ENCODE assay signal across 8 mouse cellular contexts in the genomic region with DNA sequence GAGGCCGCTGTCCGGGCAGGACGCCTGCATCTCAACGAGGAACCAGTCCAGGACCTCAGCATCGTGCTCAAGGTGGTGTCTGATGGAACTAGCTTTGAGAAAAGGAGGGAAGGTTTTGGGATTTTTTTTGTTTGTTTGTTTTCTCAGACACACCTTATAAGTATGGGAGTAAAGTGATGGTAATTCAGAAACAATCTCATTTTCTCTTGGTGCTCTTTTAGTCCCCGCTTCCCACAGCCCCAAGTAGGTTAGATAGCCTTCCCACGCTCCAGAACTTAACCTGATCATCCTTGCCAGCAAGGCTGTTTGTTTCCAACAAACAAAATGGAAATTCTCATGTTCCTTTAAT. TPM values are rescaled to one million over a fixed set of nuclear protein-coding genes. Genes with fewer than 3 reads are reported as not detected.
DNase-seq lines count a peak whose midpoint lies in the region; ATAC-seq and TF ChIP-seq lines count a peak whose summit lies in the region.

No protein-coding gene starts in this region.

- H3K4me3 ChIP-seq in heart, embryonic 14.5 days (ENCODE audit: control insufficient read depth in 1 of 2, insufficient read depth in 1 of 2, low read depth in 1 of 2, low read length in 2 of 2) = peak overlapping the region; percentile 81 to 86
- H3K4me3 ChIP-seq in bone marrow, adult 2 months (replicated peaks; ENCODE audit: control insufficient read depth, low read depth, low read length) = peak overlapping the region; percentile 99
- peak overlapping the region; percentile 72 for H3K4me3 ChIP-seq in hindbrain, embryonic 15.5 days
- peak overlapping the region; percentile 94 for H3K4me3 ChIP-seq in midbrain, embryonic 13.5 days (replicated peaks)

- TF ChIP-seq POLR2A in bone marrow, adult 2 months (IDR thresholded peaks at IDR 0.05; ENCODE audit: borderline replicate concordance, control insufficient read depth, low read depth, low read length) = no peak

- peak overlapping the region; percentile 90 to 94 for H3K27ac ChIP-seq in heart, embryonic 14.5 days (replicated peaks in 1 of 2; ENCODE audit: control insufficient read depth in 1 of 2, insufficient read depth in 1 of 2, low read depth in 2 of 2, low read length in 2 of 2)
- peak overlapping the region; percentile 43; the same call in 1 of the 2 replicates for H3K27ac ChIP-seq in bone marrow, adult 2 months (ENCODE audit: control insufficient read depth, insufficient read depth, low read depth, low read length, poor library complexity)
- H3K27ac ChIP-seq in hindbrain, embryonic 15.5 days (replicated peaks) = peak overlapping the region; percentile 82
- peak overlapping the region; percentile 95 for H3K27ac ChIP-seq in midbrain, embryonic 13.5 days

- WGBS in heart, embryonic 14.5 days = 9% methylated on average over 7 of the region's 7 CpGs
- 18% methylated on average over 7 of the region's 7 CpGs for WGBS in bone marrow, adult 2 months
- WGBS in hindbrain, embryonic 15.5 days = 9% methylated on average over 7 of the region's 7 CpGs
- WGBS in midbrain, embryonic 13.5 days = 9% methylated on average over 7 of the region's 7 CpGs

- TF ChIP-seq CTCF in bone marrow, adult 2 months (IDR thresholded peaks at IDR 0.05; ENCODE audit: control insufficient read depth, insufficient read depth, low read length) = no peak

- no peak for ATAC-seq in heart, embryonic 14.5 days (ENCODE audit: insufficient number of reproducible peaks, insufficient read depth, low FRiP score, low read depth)
- no peak for ATAC-seq in hindbrain, embryonic 15.5 days (ENCODE audit: low FRiP score, low read depth)
- ATAC-seq in midbrain, embryonic 13.5 days = no peak
- no peak for ATAC-seq in monocyte, adult 5-6 weeks (replicated peaks; ENCODE audit: insufficient number of reproducible peaks, low FRiP score, low TSS enrichment, poor library complexity, severe bottlenecking)

- no peaks in the 10 kb centered on the region for H3K9me3 ChIP-seq in heart, embryonic 14.5 days (ENCODE audit: control insufficient read depth, low read length)
- no peaks in the 10 kb centered on the region for H3K9me3 ChIP-seq in hindbrain, embryonic 15.5 days
- no peaks in the 10 kb centered on the region for H3K9me3 ChIP-seq in midbrain, embryonic 13.5 days

- peaks cover 0 to 8% of the 10 kb centered on the region in 2 experiments; a peak in 2 of 4 replicates for H3K4me1 ChIP-seq in heart, embryonic 14.5 days (ENCODE audit: control insufficient read depth in 2 of 2, insufficient read depth in 2 of 2, low read length in 2 of 2)
- no peaks in the 10 kb centered on the region; the same call in none of the 2 replicates for H3K4me1 ChIP-seq in bone marrow, adult 2 months (ENCODE audit: control insufficient read depth, insufficient read depth, low read length)
- H3K4me1 ChIP-seq in hindbrain, embryonic 15.5 days (replicated peaks) = peaks cover 15% of the 10 kb centered on the region
- peaks cover 15% of the 10 kb centered on the region for H3K4me1 ChIP-seq in midbrain, embryonic 13.5 days (replicated peaks)

- no peaks in the 10 kb centered on the region for H3K27me3 ChIP-seq in heart, embryonic 14.5 days (ENCODE audit: control insufficient read depth, insufficient read depth, low read length)
- no peaks in the 10 kb centered on the region; the same call in 1 of the 2 replicates for H3K27me3 ChIP-seq in hindbrain, embryonic 15.5 days
- H3K27me3 ChIP-seq in midbrain, embryonic 13.5 days = no peaks in the 10 kb centered on the region

- H3K36me3 ChIP-seq in heart, embryonic 14.5 days (ENCODE audit: control insufficient read depth, insufficient read depth, low read length) = peaks cover 34% of the 10 kb centered on the region
- peaks cover 14% of the 10 kb centered on the region for H3K36me3 ChIP-seq in hindbrain, embryonic 15.5 days
- H3K36me3 ChIP-seq in midbrain, embryonic 13.5 days = peaks cover 30% of the 10 kb centered on the region

- DNase-seq in heart, adult 18-20 months = no peak
- no peak for DNase-seq in right cerebral cortex, adult 2 months (ENCODE audit: low spot score in 2 of 2)
- no peak for DNase-seq in spleen, postnatal 4 days (ENCODE audit: low spot score in 2 of 2)

- peak overlapping the region; percentile 85 for H3K4me2 ChIP-seq in heart, embryonic 14.5 days (ENCODE audit: low read length)
- H3K4me2 ChIP-seq in hindbrain, embryonic 15.5 days = peak overlapping the region; percentile 60
- H3K4me2 ChIP-seq in midbrain, embryonic 13.5 days (replicated peaks) = peak overlapping the region; percentile 80

- H3K9ac ChIP-seq in heart, embryonic 14.5 days (ENCODE audit: low read length) = peak overlapping the region; percentile 90
- peak overlapping the region; percentile 72 for H3K9ac ChIP-seq in hindbrain, embryonic 15.5 days
- H3K9ac ChIP-seq in midbrain, embryonic 13.5 days (replicated peaks) = peak overlapping the region; percentile 90

RNA-seq across cellular contexts. Expression of gene Rpusd2, which starts 0.8 kb away (rescaled TPM):
- polyA plus RNA-seq in heart, embryonic 14.5 days (2014; fragmentation: Nextera tagmentation; extraction: Ambion mirVana) = 3.3 and 4.5 TPM in 2 replicates
- 1 to 10 TPM; 4.5 to 4.8 TPM for total RNA-seq in heart, adult 18-20 months (2021)
- polyA plus RNA-seq in bone marrow, adult 2 months (2011; ENCODE audit: insufficient read depth, insufficient read length, low replicate concordance, missing spikeins) = 1.5 and 2.4 TPM in 2 replicates
- polyA plus RNA-seq in hindbrain, embryonic 15.5 days (2015; fragmentation: Nextera tagmentation; extraction: Ambion mirVana) = 3.7 and 4.8 TPM in 2 replicates
- polyA plus RNA-seq in midbrain, embryonic 13.5 days (2015; fragmentation: Nextera tagmentation; extraction: Ambion mirVana) = 5.6 and 5.8 TPM in 2 replicates
- total RNA-seq in monocyte, adult 5-6 weeks (2017) = 3.7 to 5.5 TPM (median 4.3 TPM) in 3 replicates

RNA-seq across cellular contexts. Expression of gene Ccdc32, which starts 6.2 kb away (rescaled TPM):
- polyA plus RNA-seq in heart, embryonic 14.5 days (2014; fragmentation: Nextera tagmentation; extraction: Ambion mirVana) = 17.7 and 17.9 TPM in 2 replicates
- total RNA-seq in heart, adult 18-20 months (2021) = 10 to 100 TPM; 10.3 to 12.1 TPM
- polyA plus RNA-seq in bone marrow, adult 2 months (2011; ENCODE audit: insufficient read depth, insufficient read length, low replicate concordance, missing spikeins) = 6.2 and 9.7 TPM in 2 replicates
- polyA plus RNA-seq in hindbrain, embryonic 15.5 days (2015; fragmentation: Nextera tagmentation; extraction: Ambion mirVana) = 37.0 and 39.0 TPM in 2 replicates
- polyA plus RNA-seq in midbrain, embryonic 13.5 days (2015; fragmentation: Nextera tagmentation; extraction: Ambion mirVana) = 30.7 and 31.9 TPM in 2 replicates
- 11.1 to 22.1 TPM (median 15.6 TPM) in 3 replicates for total RNA-seq in monocyte, adult 5-6 weeks (2017)

RNA-seq across cellular contexts. Expression of gene Knl1, which starts 11.5 kb away (rescaled TPM):
- 25.6 and 29.5 TPM in 2 replicates for polyA plus RNA-seq in heart, embryonic 14.5 days (2014; fragmentation: Nextera tagmentation; extraction: Ambion mirVana)
- total RNA-seq in heart, adult 18-20 months (2021) = under 1 TPM; 0.30 to 0.80 TPM
- polyA plus RNA-seq in bone marrow, adult 2 months (2011; ENCODE audit: insufficient read depth, insufficient read length, low replicate concordance, missing spikeins) = 14.8 and 21.4 TPM in 2 replicates
- 10.3 and 11.8 TPM in 2 replicates for polyA plus RNA-seq in hindbrain, embryonic 15.5 days (2015; fragmentation: Nextera tagmentation; extraction: Ambion mirVana)
- polyA plus RNA-seq in midbrain, embryonic 13.5 days (2015; fragmentation: Nextera tagmentation; extraction: Ambion mirVana) = 26.6 and 30.8 TPM in 2 replicates
- total RNA-seq in monocyte, adult 5-6 weeks (2017) = 2.5 to 4.6 TPM (median 2.6 TPM) in 3 replicates

Comparison
In these comparisons a context has a peak if more than half of its experiments do, and no peak if none do; other contexts are left out.
1. H3K27ac ChIP-seq: peak in every context shown above with its lines; median percentile 95 in midbrain, embryonic 13.5 days; 92 in heart, embryonic 14.5 days; 82 in hindbrain, embryonic 15.5 days; 43 in bone marrow, adult 2 months.